Mouse (Mus musculus): Measurements from ENCODE around the gene Gsg1l. TPM values are rescaled to one million over a fixed set of nuclear protein-coding genes. Genes with fewer than 3 reads are reported as not detected.

Gsg1l gene
- polyA plus RNA-seq, 1 experiment, result 0.58 TPM

- Histone ChIP-seq H3K4me3 (replicated peaks) (no peak overlapping the region), H3K9me3 (peaks cover 6% of the 10 kb centered on the region), H3K36me3 (replicated peaks; ENCODE audit: low read length) (no peaks in the 10 kb centered on the region), H3K4me1 (peaks cover 6% of the 10 kb centered on the region), H3K27me3 (replicated peaks) (peaks cover 50% of the 10 kb centered on the region)
- TF ChIP-seq FLI1 (IDR thresholded peaks at IDR 0.05; ENCODE audit: low read length) (no peak), GATA1 (IDR thresholded peaks at IDR 0.05; ENCODE audit: borderline replicate concordance, low read length) (no peak)
These were observed 62.9 kb downstream of the Gsg1l start for GRCm38 (mm10) chr7:126019321-126019720.

GRCm38 (mm10) chr7:126017455-126017854 is 64.8 kb downstream of the Gsg1l start:
- H3K9me3 ChIP-seq, result peaks cover 6% of the 10 kb centered on the region
- H3K36me3 ChIP-seq (replicated peaks; ENCODE audit: low read length), result no peaks in the 10 kb centered on the region
- peaks cover 6% of the 10 kb centered on the region for H3K4me1 ChIP-seq
- peaks cover 62% of the 10 kb centered on the region for H3K27me3 ChIP-seq (replicated peaks)
- H3K4me3 ChIP-seq (replicated peaks), result no peak overlapping the region
- TF ChIP-seq GATA1 (IDR thresholded peaks at IDR 0.05; ENCODE audit: borderline replicate concordance, low read length) (no peak), FLI1 (IDR thresholded peaks at IDR 0.05; ENCODE audit: low read length) (no peak)

- Histone ChIP-seq H3K36me3 (replicated peaks; ENCODE audit: low read length) (no peaks in the 10 kb centered on the region), H3K4me1 (no peaks in the 10 kb centered on the region), H3K9me3 (no peaks in the 10 kb centered on the region), H3K27me3 (replicated peaks) (peaks cover 61% of the 10 kb centered on the region), H3K4me3 (replicated peaks) (no peak overlapping the region)
- TF ChIP-seq FLI1 (IDR thresholded peaks at IDR 0.05; ENCODE audit: low read length) (no peak), GATA1 (IDR thresholded peaks at IDR 0.05; ENCODE audit: borderline replicate concordance, low read length) (no peak)
These were observed 69.7 kb downstream of the Gsg1l start for GRCm38 (mm10) chr7:126012325-126013021.

- Histone ChIP-seq H3K4me3 (replicated peaks) (no peak overlapping the region), H3K36me3 (replicated peaks; ENCODE audit: low read length) (no peaks in the 10 kb centered on the region), H3K9me3 (no peaks in the 10 kb centered on the region), H3K4me1 (no peaks in the 10 kb centered on the region), H3K27me3 (replicated peaks) (peaks cover 55% of the 10 kb centered on the region)
- no peak for TF ChIP-seq GATA1 (IDR thresholded peaks at IDR 0.05; ENCODE audit: borderline replicate concordance, low read length)
- no peak for TF ChIP-seq FLI1 (IDR thresholded peaks at IDR 0.05; ENCODE audit: low read length)
These were observed 73.4 kb downstream of the Gsg1l start for GRCm38 (mm10) chr7:126008789-126009148.

GRCm38 (mm10) chr7:126008139-126008788 is 73.9 kb downstream of the Gsg1l start:
- TF ChIP-seq GATA1 (IDR thresholded peaks at IDR 0.05; ENCODE audit: borderline replicate concordance, low read length) (no peak), FLI1 (IDR thresholded peaks at IDR 0.05; ENCODE audit: low read length) (no peak)
- Histone ChIP-seq H3K4me1 (no peaks in the 10 kb centered on the region), H3K9me3 (no peaks in the 10 kb centered on the region), H3K27me3 (replicated peaks) (peaks cover 56% of the 10 kb centered on the region), H3K4me3 (replicated peaks) (no peak overlapping the region), H3K36me3 (replicated peaks; ENCODE audit: low read length) (no peaks in the 10 kb centered on the region)

- TF ChIP-seq FLI1 (IDR thresholded peaks at IDR 0.05; ENCODE audit: low read length) (no peak), GATA1 (IDR thresholded peaks at IDR 0.05; ENCODE audit: borderline replicate concordance, low read length) (no peak)
- Histone ChIP-seq H3K4me3 (replicated peaks) (no peak overlapping the region), H3K4me1 (no peaks in the 10 kb centered on the region)
These were observed 74.9 kb downstream of the Gsg1l start for GRCm38 (mm10) chr7:126007132-126007910.

GRCm38 (mm10) chr7:126005274-126005673 is 76.9 kb downstream of the Gsg1l start:
- H3K36me3 ChIP-seq (replicated peaks; ENCODE audit: low read length), result no peaks in the 10 kb centered on the region
- no peaks in the 10 kb centered on the region for H3K9me3 ChIP-seq
- no peaks in the 10 kb centered on the region for H3K4me1 ChIP-seq
- no peak overlapping the region for H3K4me3 ChIP-seq (replicated peaks)
- no peak for TF ChIP-seq GATA1 (IDR thresholded peaks at IDR 0.05; ENCODE audit: borderline replicate concordance, low read length)
- no peak for TF ChIP-seq FLI1 (IDR thresholded peaks at IDR 0.05; ENCODE audit: low read length)
- H3K27me3 ChIP-seq (replicated peaks), result peaks cover 61% of the 10 kb centered on the region

More at GRCm38 (mm10) chr7:126007132-126007910, 74.9 kb downstream of the Gsg1l start:
- no peaks in the 10 kb centered on the region for H3K36me3 ChIP-seq (replicated peaks; ENCODE audit: low read length)
- peaks cover 55% of the 10 kb centered on the region for H3K27me3 ChIP-seq (replicated peaks)
- no peaks in the 10 kb centered on the region for H3K9me3 ChIP-seq

- Histone ChIP-seq H3K4me3 (replicated peaks) (no peak overlapping the region), H3K4me1 (no peaks in the 10 kb centered on the region), H3K9me3 (no peaks in the 10 kb centered on the region), H3K27me3 (replicated peaks) (peaks cover 53% of the 10 kb centered on the region), H3K36me3 (replicated peaks; ENCODE audit: low read length) (no peaks in the 10 kb centered on the region)
- TF ChIP-seq GATA1 (IDR thresholded peaks at IDR 0.05; ENCODE audit: borderline replicate concordance, low read length) (no peak), FLI1 (IDR thresholded peaks at IDR 0.05; ENCODE audit: low read length) (no peak)
These were observed 80.5 kb downstream of the Gsg1l start for GRCm38 (mm10) chr7:126001683-126002082.

GRCm38 (mm10) chr7:125999921-126000320 is 82.3 kb downstream of the Gsg1l start:
- H3K27me3 ChIP-seq (replicated peaks), result peaks cover 58% of the 10 kb centered on the region
- no peak overlapping the region for H3K4me3 ChIP-seq (replicated peaks)
- no peaks in the 10 kb centered on the region for H3K36me3 ChIP-seq (replicated peaks; ENCODE audit: low read length)
- no peaks in the 10 kb centered on the region for H3K9me3 ChIP-seq
- H3K4me1 ChIP-seq, result no peaks in the 10 kb centered on the region
- TF ChIP-seq FLI1 (IDR thresholded peaks at IDR 0.05; ENCODE audit: low read length) (no peak), GATA1 (IDR thresholded peaks at IDR 0.05; ENCODE audit: borderline replicate concordance, low read length) (no peak)
